Mouse (Mus musculus) limb, embryonic 11.5 days (tissue): ENCODE measurements around the gene Gab2. TPM values are rescaled to one million over a fixed set of nuclear protein-coding genes. Genes with fewer than 3 reads are reported as not detected.

ENCODE experiments used
- ATAC-seq: fragments of 200-750 bp; cut with Nextera tagmentation; 2 replicates; pipeline ENCODE4 v1.8.0; 2017; ENCODE audit warnings: low read depth; ENCODE audit not compliant: insufficient number of reproducible peaks, low FRiP score, low TSS enrichment
- DNase-seq: peaks from one replicate; pipeline ENCODE4 v3.0.0-alpha.2; 2015; ENCODE audit warnings: low spot score
- H3K27ac ChIP-seq: fragments of 300-500 bp; sonication (generic); replicated peaks from 2 replicates; pipeline ENCODE4 v1.5.1; 2014; ENCODE audit warnings: low read depth, mild to moderate bottlenecking, low read length
- H3K27me3 ChIP-seq: fragments of 300-500 bp; sonication (generic); 2 replicates; pipeline ENCODE4 v1.6.1; 2014; ENCODE audit warnings: mild to moderate bottlenecking, low read length, mixed read lengths; ENCODE audit not compliant: control insufficient read depth, insufficient read depth
- H3K36me3 ChIP-seq: fragments of 300-500 bp; sonication (generic); 2 replicates; pipeline ENCODE4 v1.6.1; 2014; ENCODE audit warnings: mild to moderate bottlenecking, low read length, moderate library complexity, mixed read lengths; ENCODE audit not compliant: control insufficient read depth, insufficient read depth
- H3K4me1 ChIP-seq: fragments of 300-500 bp; sonication (generic); 2 replicates; pipeline ENCODE4 v1.6.1; 2014; ENCODE audit warnings: low read length, mixed read lengths; ENCODE audit not compliant: control insufficient read depth, insufficient read depth
- H3K4me2 ChIP-seq: fragments of 300-500 bp; sonication (generic); 2 replicates; pipeline ENCODE4 v1.6.1; 2014; ENCODE audit warnings: low read depth, mild to moderate bottlenecking, moderate library complexity; ENCODE audit not compliant: severe bottlenecking
- H3K4me3 ChIP-seq: fragments of 300-500 bp; sonication (generic); 2 replicates; pipeline ENCODE4 v1.5.1; 2014; ENCODE audit warnings: low read depth, low read length
- H3K9ac ChIP-seq: fragments of 300-500 bp; sonication (generic); 2 replicates; pipeline ENCODE4 v1.6.1; 2014; ENCODE audit warnings: mild to moderate bottlenecking, low read length
- H3K9me3 ChIP-seq: fragments of 300-500 bp; sonication (generic); 2 replicates; pipeline ENCODE4 v1.6.1; 2016; ENCODE audit warnings: low read length; ENCODE audit not compliant: control insufficient read depth
- whole genome bisulfite sequencing: fragments of 180-500 bp; shearing (Covaris S2); extraction: QIAGEN DNeasy Blood & Tissue Kit; methylation state at CpG from one replicate; pipeline ENCODE4 v1.1.7; 2014; 5-methylcytosine and 5-hydroxymethylcytosine counted together
- polyA plus RNA-seq: library from polyadenylated mRNA; unstranded; fragments of >200 nt; fragmentation: Nextera tagmentation; extraction: Ambion mirVana; gene quantifications from 2 replicates; pipeline ENCODE4 v1.2.1, GENCODE M21; 2014

Gab2 gene
- polyA plus RNA-seq, 1 experiment from 2014 or later: 3.3 TPM

GRCm38 (mm10) chr7:97154756-97155487 lies 73.5 kb downstream of the Gab2 start:
- Histone ChIP-seq H3K9ac (no peak overlapping the region), H3K4me3 (no peak overlapping the region), H3K9me3 (no peaks in the 10 kb centered on the region), H3K27ac (no peak overlapping the region), H3K27me3 (no peaks in the 10 kb centered on the region), H3K4me2 (no peak overlapping the region), H3K4me1 (no peaks in the 10 kb centered on the region), H3K36me3 (no peaks in the 10 kb centered on the region)
- no peak for DNase-seq
- ATAC-seq: no peak
- 81% methylated on average over 2 of the region's 2 CpGs for WGBS

- Histone ChIP-seq H3K36me3 (no peaks in the 10 kb centered on the region), H3K9me3 (no peaks in the 10 kb centered on the region), H3K9ac (no peak overlapping the region), H3K4me2 (no peak overlapping the region), H3K27me3 (no peaks in the 10 kb centered on the region), H3K27ac (no peak overlapping the region), H3K4me1 (no peaks in the 10 kb centered on the region), H3K4me3 (no peak overlapping the region)
- ATAC-seq: no peak
- WGBS: 96% methylated on average over 1 of the region's 1 CpGs
- no peak for DNase-seq
These were observed 82.9 kb downstream of the Gab2 start for GRCm38 (mm10) chr7:97164261-97164660.

GRCm38 (mm10) chr7:97171089-97171488 lies 89.7 kb downstream of the Gab2 start:
- H3K36me3 ChIP-seq: no peaks in the 10 kb centered on the region
- H3K4me1 ChIP-seq: no peaks in the 10 kb centered on the region
- no peak overlapping the region for H3K9ac ChIP-seq
- H3K27me3 ChIP-seq: no peaks in the 10 kb centered on the region
- no peak overlapping the region for H3K27ac ChIP-seq
- H3K4me3 ChIP-seq: no peak overlapping the region
- 93% methylated on average over 1 of the region's 1 CpGs for WGBS
- DNase-seq: no peak
- no peaks in the 10 kb centered on the region for H3K9me3 ChIP-seq
- H3K4me2 ChIP-seq: no peak overlapping the region
- ATAC-seq: no peak

- Histone ChIP-seq H3K4me2 (no peak overlapping the region), H3K9me3 (no peaks in the 10 kb centered on the region), H3K27ac (no peak overlapping the region), H3K4me1 (no peaks in the 10 kb centered on the region), H3K9ac (no peak overlapping the region), H3K4me3 (no peak overlapping the region), H3K36me3 (no peaks in the 10 kb centered on the region), H3K27me3 (no peaks in the 10 kb centered on the region)
- no peak for DNase-seq
- 89% methylated on average over 4 of the region's 4 CpGs for WGBS
- ATAC-seq: no peak
These were observed 90.3 kb downstream of the Gab2 start for GRCm38 (mm10) chr7:97171719-97172118.

GRCm38 (mm10) chr7:97172126-97172525 lies 90.7 kb downstream of the Gab2 start:
- Histone ChIP-seq H3K9ac (no peak overlapping the region), H3K27me3 (no peaks in the 10 kb centered on the region), H3K36me3 (no peaks in the 10 kb centered on the region), H3K27ac (no peak overlapping the region), H3K4me1 (no peaks in the 10 kb centered on the region), H3K4me3 (no peak overlapping the region), H3K4me2 (no peak overlapping the region), H3K9me3 (no peaks in the 10 kb centered on the region)
- ATAC-seq (no peak), DNase-seq (no peak)
- WGBS: 82% methylated on average over 3 of the region's 3 CpGs

GRCm38 (mm10) chr7:97181931-97182330 lies 100.5 kb downstream of the Gab2 start:
- no peaks in the 10 kb centered on the region for H3K36me3 ChIP-seq
- H3K27me3 ChIP-seq: no peaks in the 10 kb centered on the region
- no peaks in the 10 kb centered on the region for H3K4me1 ChIP-seq
- H3K27ac ChIP-seq: no peak overlapping the region
- DNase-seq (no peak), ATAC-seq (no peak)
- no peak overlapping the region for H3K4me2 ChIP-seq
- H3K9ac ChIP-seq: no peak overlapping the region
- H3K4me3 ChIP-seq: no peak overlapping the region
- H3K9me3 ChIP-seq: no peaks in the 10 kb centered on the region
- WGBS: 74% methylated on average over 1 of the region's 1 CpGs

GRCm38 (mm10) chr7:97183426-97183825 lies 102.0 kb downstream of the Gab2 start:
- Histone ChIP-seq H3K27ac (no peak overlapping the region), H3K9me3 (no peaks in the 10 kb centered on the region), H3K4me2 (no peak overlapping the region), H3K9ac (no peak overlapping the region), H3K27me3 (no peaks in the 10 kb centered on the region), H3K36me3 (no peaks in the 10 kb centered on the region), H3K4me3 (no peak overlapping the region), H3K4me1 (no peaks in the 10 kb centered on the region)
- ATAC-seq (no peak), DNase-seq (no peak)
- WGBS: 55% methylated on average over 4 of the region's 4 CpGs

GRCm38 (mm10) chr7:97184005-97184404 lies 102.6 kb downstream of the Gab2 start:
- Histone ChIP-seq H3K4me1 (no peaks in the 10 kb centered on the region), H3K27ac (no peak overlapping the region), H3K27me3 (no peaks in the 10 kb centered on the region), H3K36me3 (no peaks in the 10 kb centered on the region), H3K4me3 (no peak overlapping the region), H3K4me2 (no peak overlapping the region), H3K9me3 (no peaks in the 10 kb centered on the region), H3K9ac (no peak overlapping the region)
- ATAC-seq (no peak), DNase-seq (no peak)
- WGBS: 91% methylated on average over 1 of the region's 1 CpGs
